Mouse (Mus musculus) lung, embryonic 15.5 days (tissue): Measurements from ENCODE around the gene Arhgap25. TPM values are rescaled to one million over a fixed set of nuclear protein-coding genes. Genes with fewer than 3 reads are reported as not detected.

Experiments
- ATAC-seq: fragments of 200-750 bp; cut with Nextera tagmentation; 2 replicates; pipeline ENCODE4 v1.8.0; 2017; ENCODE audit warnings: moderate number of reproducible peaks, borderline replicate concordance; ENCODE audit not compliant: low FRiP score, low TSS enrichment; ENCODE audit errors: extremely low read depth
- H3K27ac ChIP-seq: fragments of 300-500 bp; sonication (generic); 2 replicates; pipeline ENCODE4 v1.5.1; 2015; ENCODE audit warnings: moderate library complexity, mild to moderate bottlenecking, inconsistent platforms
- H3K27me3 ChIP-seq: fragments of 300-500 bp; sonication (generic); 2 replicates; pipeline ENCODE4 v1.6.1; 2015; ENCODE audit warnings: inconsistent platforms
- H3K36me3 ChIP-seq: fragments of 300-500 bp; sonication (generic); 2 replicates; pipeline ENCODE4 v1.6.1; 2015; ENCODE audit warnings: inconsistent platforms
- H3K4me1 ChIP-seq: fragments of 300-500 bp; sonication (generic); 2 replicates; pipeline ENCODE4 v1.6.1; 2015; ENCODE audit warnings: inconsistent platforms
- H3K4me2 ChIP-seq: fragments of 300-500 bp; sonication (generic); 2 replicates; pipeline ENCODE4 v1.6.1; 2015; ENCODE audit warnings: inconsistent platforms, mild to moderate bottlenecking, moderate library complexity
- H3K4me3 ChIP-seq: fragments of 300-500 bp; sonication (generic); 2 replicates; pipeline ENCODE4 v1.5.1; 2015; ENCODE audit warnings: mild to moderate bottlenecking, inconsistent platforms
- H3K9ac ChIP-seq: fragments of 300-500 bp; sonication (generic); 2 replicates; pipeline ENCODE4 v1.6.1; 2015; ENCODE audit warnings: inconsistent platforms
- H3K9me3 ChIP-seq: fragments of 300-500 bp; sonication (generic); 2 replicates; pipeline ENCODE4 v1.6.1; 2016; ENCODE audit warnings: inconsistent platforms
- WGBS: fragments of 180-500 bp; shearing (Covaris S2); methylation state at CpG from one replicate; pipeline ENCODE4 v1.1.7; 2015; 5-methylcytosine and 5-hydroxymethylcytosine counted together
- polyA plus RNA-seq: library from polyadenylated mRNA; unstranded; fragments of >200 nt; fragmentation: Nextera tagmentation; extraction: Ambion mirVana; gene quantifications from 2 replicates; pipeline ENCODE4 v1.2.1, GENCODE M21; 2015

Arhgap25 gene
- polyA plus RNA-seq, 1 experiment from 2014 or later, result 8.7 TPM

GRCm38 (mm10) chr6:87466221-87466620 is 66.8 kb downstream of the Arhgap25 start:
- Histone ChIP-seq H3K9me3 (no peaks in the 10 kb centered on the region), H3K36me3 (no peaks in the 10 kb centered on the region), H3K27me3 (no peaks in the 10 kb centered on the region), H3K4me2 (peak overlapping the region; percentile 44), H3K4me1 (peaks cover 5% of the 10 kb centered on the region; the same call in 1 of the 2 replicates), H3K4me3 (no peak overlapping the region; the same call in 1 of the 2 replicates), H3K9ac (no peak overlapping the region), H3K27ac (no peak overlapping the region)
- ATAC-seq, result no peak
- 16% methylated on average over 12 of the region's 12 CpGs for WGBS

- no peak for ATAC-seq
- no peak overlapping the region for H3K27ac ChIP-seq
- no peaks in the 10 kb centered on the region for H3K9me3 ChIP-seq
- H3K36me3 ChIP-seq, result no peaks in the 10 kb centered on the region
- H3K27me3 ChIP-seq, result no peaks in the 10 kb centered on the region; the same call in 1 of the 2 replicates
- 24% methylated on average over 6 of the region's 6 CpGs for WGBS
- H3K4me3 ChIP-seq, result no peak overlapping the region
- H3K4me1 ChIP-seq, result no peaks in the 10 kb centered on the region
- H3K9ac ChIP-seq, result no peak overlapping the region
- H3K4me2 ChIP-seq, result no peak overlapping the region
Measured at GRCm38 (mm10) chr6:87455507-87455906, 77.6 kb downstream of the Arhgap25 start.

GRCm38 (mm10) chr6:87451771-87452170 is 81.3 kb downstream of the Arhgap25 start:
- Histone ChIP-seq H3K36me3 (no peaks in the 10 kb centered on the region), H3K9me3 (no peaks in the 10 kb centered on the region), H3K4me1 (no peaks in the 10 kb centered on the region), H3K4me2 (no peak overlapping the region), H3K4me3 (no peak overlapping the region), H3K27ac (no peak overlapping the region), H3K9ac (no peak overlapping the region), H3K27me3 (no peaks in the 10 kb centered on the region; the same call in 1 of the 2 replicates)
- no peak; the same call in 1 of the 2 replicates for ATAC-seq
- 54% methylated on average over 3 of the region's 3 CpGs for WGBS

- WGBS, result 67% methylated on average over 3 of the region's 3 CpGs
- ATAC-seq, result no peak
Measured at GRCm38 (mm10) chr6:87451016-87451415, 82.0 kb downstream of the Arhgap25 start.

GRCm38 (mm10) chr6:87449534-87449933 is 83.5 kb downstream of the Arhgap25 start:
- Histone ChIP-seq H3K36me3 (no peaks in the 10 kb centered on the region), H3K4me2 (no peak overlapping the region), H3K27ac (no peak overlapping the region), H3K4me1 (no peaks in the 10 kb centered on the region), H3K9me3 (no peaks in the 10 kb centered on the region), H3K27me3 (no peaks in the 10 kb centered on the region; the same call in 1 of the 2 replicates), H3K9ac (no peak overlapping the region), H3K4me3 (no peak overlapping the region)
- WGBS, result 59% methylated on average over 3 of the region's 3 CpGs
- ATAC-seq, result no peak

More at GRCm38 (mm10) chr6:87451016-87451415, 82.0 kb downstream of the Arhgap25 start:
- Histone ChIP-seq H3K27ac (no peak overlapping the region), H3K9ac (no peak overlapping the region), H3K36me3 (no peaks in the 10 kb centered on the region), H3K27me3 (no peaks in the 10 kb centered on the region; the same call in 1 of the 2 replicates), H3K4me3 (no peak overlapping the region), H3K9me3 (no peaks in the 10 kb centered on the region), H3K4me2 (no peak overlapping the region), H3K4me1 (no peaks in the 10 kb centered on the region)

- H3K27me3 ChIP-seq, result no peaks in the 10 kb centered on the region; the same call in 1 of the 2 replicates
- no peak overlapping the region for H3K4me3 ChIP-seq
- H3K4me1 ChIP-seq, result no peaks in the 10 kb centered on the region
- H3K27ac ChIP-seq, result no peak overlapping the region
- H3K4me2 ChIP-seq, result no peak overlapping the region
- no peak overlapping the region for H3K9ac ChIP-seq
- no peak for ATAC-seq
- H3K36me3 ChIP-seq, result no peaks in the 10 kb centered on the region
- H3K9me3 ChIP-seq, result no peaks in the 10 kb centered on the region
- 90% methylated on average over 4 of the region's 4 CpGs for WGBS
Measured at GRCm38 (mm10) chr6:87447217-87447616, 85.8 kb downstream of the Arhgap25 start.

- Histone ChIP-seq H3K36me3 (no peaks in the 10 kb centered on the region), H3K4me3 (no peak overlapping the region), H3K4me1 (peaks cover 10% of the 10 kb centered on the region), H3K27ac (no peak overlapping the region), H3K27me3 (no peaks in the 10 kb centered on the region), H3K9me3 (no peaks in the 10 kb centered on the region), H3K9ac (no peak overlapping the region), H3K4me2 (no peak overlapping the region)
- 68% methylated on average over 7 of the region's 7 CpGs for WGBS
- no peak for ATAC-seq
Measured at GRCm38 (mm10) chr6:87445222-87445621, 87.8 kb downstream of the Arhgap25 start.

GRCm38 (mm10) chr6:87443253-87443652 is 89.8 kb downstream of the Arhgap25 start:
- Histone ChIP-seq H3K4me2 (no peak overlapping the region), H3K4me3 (no peak overlapping the region), H3K9me3 (no peaks in the 10 kb centered on the region), H3K36me3 (no peaks in the 10 kb centered on the region), H3K27ac (no peak overlapping the region), H3K27me3 (no peaks in the 10 kb centered on the region), H3K4me1 (peaks cover 10% of the 10 kb centered on the region), H3K9ac (no peak overlapping the region)
- ATAC-seq, result no peak
- 57% methylated on average over 11 of the region's 11 CpGs for WGBS

GRCm38 (mm10) chr6:87436745-87437144 is 96.3 kb downstream of the Arhgap25 start:
- Histone ChIP-seq H3K4me1 (peaks cover 10% of the 10 kb centered on the region), H3K27me3 (no peaks in the 10 kb centered on the region), H3K36me3 (no peaks in the 10 kb centered on the region), H3K4me2 (no peak overlapping the region), H3K9ac (no peak overlapping the region), H3K9me3 (no peaks in the 10 kb centered on the region), H3K4me3 (no peak overlapping the region), H3K27ac (no peak overlapping the region)
- ATAC-seq, result no peak
- WGBS, result 69% methylated on average over 8 of the region's 8 CpGs

- ATAC-seq, result no peak
- Histone ChIP-seq H3K4me1 (peaks cover under 1% of the 10 kb centered on the region; the same call in 1 of the 2 replicates), H3K4me2 (no peak overlapping the region), H3K9me3 (no peaks in the 10 kb centered on the region), H3K27ac (no peak overlapping the region), H3K27me3 (no peaks in the 10 kb centered on the region), H3K9ac (no peak overlapping the region), H3K4me3 (no peak overlapping the region), H3K36me3 (no peaks in the 10 kb centered on the region)
- WGBS, result 86% methylated on average over 3 of the region's 3 CpGs
Measured at GRCm38 (mm10) chr6:87435791-87436190, 97.3 kb downstream of the Arhgap25 start.

GRCm38 (mm10) chr6:87428487-87429044 is 104.5 kb downstream of the Arhgap25 start, which contains the start of gene Bmp10:
Gene Bmp10, plus strand, starts transcription at chr6:87428994.
- no peak for ATAC-seq
- Histone ChIP-seq H3K36me3 (no peaks in the 10 kb centered on the region), H3K9me3 (no peaks in the 10 kb centered on the region), H3K27me3 (no peaks in the 10 kb centered on the region), H3K4me1 (0 out of 2 replicates have a peak, but pooled peaks cover 4% of the 10 kb centered on the region), H3K4me2 (no peak within 1 kb of the TSS), H3K27ac (no peak within 1 kb of the TSS), H3K4me3 (no peak within 1 kb of the TSS), H3K9ac (no peak within 1 kb of the TSS)
- 41% methylated on average over 6 of the region's 7 CpGs for WGBS

GRCm38 (mm10) chr6:87427616-87428015 is 105.4 kb downstream of the Arhgap25 start:
- H3K4me1 ChIP-seq, result 0 out of 2 replicates have a peak, but pooled peaks cover 4% of the 10 kb centered on the region
- no peaks in the 10 kb centered on the region for H3K27me3 ChIP-seq
- no peak overlapping the region for H3K9ac ChIP-seq
- no peak for ATAC-seq
- WGBS, result 69% methylated on average over 8 of the region's 8 CpGs
- no peaks in the 10 kb centered on the region for H3K36me3 ChIP-seq
- H3K4me3 ChIP-seq, result no peak overlapping the region
- H3K4me2 ChIP-seq, result no peak overlapping the region
- H3K9me3 ChIP-seq, result no peaks in the 10 kb centered on the region
- no peak overlapping the region for H3K27ac ChIP-seq
